Mouse (Mus musculus): ENCODE measurements around the gene Samd5. TPM values are rescaled to one million over a fixed set of nuclear protein-coding genes. Genes with fewer than 3 reads are reported as not detected.

Gene Samd5
- polyA plus RNA-seq, 1 experiment, result 0.59 TPM

DNA sequence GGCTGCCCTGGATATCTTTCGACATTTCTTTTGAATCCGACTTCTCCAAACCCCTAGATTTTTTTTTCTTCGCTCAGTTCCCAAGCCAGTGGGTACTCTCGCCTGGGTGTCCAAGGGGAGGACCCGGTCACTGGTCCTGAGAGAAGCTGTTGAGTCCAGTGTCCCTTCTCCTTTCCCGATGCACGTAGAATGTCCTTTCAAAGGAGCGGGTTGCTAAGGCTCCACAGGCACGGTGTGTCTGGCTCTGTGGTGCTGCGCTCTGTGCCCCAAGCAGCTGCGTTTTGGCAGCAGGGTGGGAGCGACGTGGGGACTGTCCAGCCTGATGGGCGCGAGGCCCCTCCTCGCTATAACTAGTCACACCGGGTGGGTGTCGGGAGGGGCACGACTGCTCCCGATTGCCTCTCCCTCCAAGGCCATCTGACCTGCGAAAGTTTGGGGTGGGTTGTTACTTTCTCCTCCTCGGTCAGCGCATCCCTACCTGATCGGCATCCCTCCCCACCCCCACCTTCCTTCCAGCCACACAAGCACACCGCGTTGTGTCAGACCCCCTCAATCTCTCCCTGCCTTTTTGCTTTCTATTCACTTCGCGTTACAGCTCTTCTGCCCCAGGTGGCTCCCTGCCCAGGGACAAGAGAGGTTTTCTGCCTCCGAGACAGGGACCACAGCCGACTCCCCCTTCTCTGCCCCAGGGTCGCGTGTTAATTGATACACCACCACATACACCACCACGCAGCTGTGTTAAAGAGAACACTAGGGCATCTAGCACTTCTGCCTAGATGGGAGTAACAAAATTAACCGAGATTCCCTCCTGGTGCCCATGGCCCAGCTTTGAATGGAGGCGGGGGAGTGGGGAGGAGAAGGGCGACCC, 776 bp upstream of the Samd5 start:
- H3K4me3 ChIP-seq (ENCODE audit: insufficient read depth, low read depth, low read length), result peak overlapping the region; percentile 71
- 0 out of 2 replicates have a peak, but pooled peaks cover 2% of the 10 kb centered on the region for H3K4me1 ChIP-seq (ENCODE audit: control insufficient read depth, insufficient read depth, insufficient read length, low read length)
- no peak overlapping the region for H3K27ac ChIP-seq (replicated peaks; ENCODE audit: low read depth, low read length)

DNA sequence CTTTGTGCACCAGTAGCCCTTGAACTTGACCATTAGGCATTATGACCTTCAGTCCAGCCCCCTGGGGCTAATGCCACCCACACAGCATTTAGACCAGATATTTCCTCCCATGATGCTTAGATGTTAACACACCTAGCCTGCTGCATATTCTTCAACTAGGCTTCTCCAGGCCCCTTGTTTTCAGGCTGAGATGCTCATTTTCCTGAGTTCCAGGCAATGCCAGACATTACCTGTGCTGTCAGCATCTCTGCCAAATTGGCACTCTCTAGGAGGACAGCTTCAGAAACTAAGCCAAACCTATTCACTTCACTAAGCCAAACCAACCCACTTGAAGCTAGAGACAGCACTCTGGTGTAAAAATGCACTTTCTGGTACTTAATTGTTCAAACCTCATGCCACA, 1.7 kb downstream of the Samd5 start:
- Histone ChIP-seq H3K4me3 (ENCODE audit: insufficient read depth, low read depth, low read length) (peak overlapping the region; percentile 18; the same call in 1 of the 2 replicates), H3K27ac (replicated peaks; ENCODE audit: low read depth, low read length) (no peak overlapping the region), H3K4me1 (ENCODE audit: control insufficient read depth, insufficient read depth, insufficient read length, low read length) (0 out of 2 replicates have a peak, but pooled peaks cover 2% of the 10 kb centered on the region)

DNA sequence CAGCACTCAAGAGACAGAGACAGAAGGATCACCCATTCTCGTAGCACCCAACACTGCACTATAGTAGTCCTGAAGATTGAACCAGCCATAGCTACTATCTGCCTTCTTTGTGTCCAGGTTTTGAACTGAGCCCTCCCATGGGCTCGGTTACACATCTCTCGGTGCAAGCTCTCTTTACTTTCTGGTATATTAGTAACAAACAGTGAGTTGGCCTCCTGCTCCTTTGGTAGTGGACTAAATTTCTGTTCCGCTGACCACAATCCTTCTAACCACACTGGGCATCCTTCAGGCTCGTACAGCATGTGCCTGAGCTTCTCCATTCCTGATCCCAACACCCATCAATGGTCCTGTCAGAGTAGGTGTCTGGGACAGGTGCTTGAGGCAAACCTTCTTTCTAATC, 2.3 kb downstream of the Samd5 start:
- Histone ChIP-seq H3K4me3 (ENCODE audit: insufficient read depth, low read depth, low read length) (no peak overlapping the region), H3K27ac (replicated peaks; ENCODE audit: low read depth, low read length) (no peak overlapping the region), H3K4me1 (ENCODE audit: control insufficient read depth, insufficient read depth, insufficient read length, low read length) (0 out of 2 replicates have a peak, but pooled peaks cover 2% of the 10 kb centered on the region)

DNA sequence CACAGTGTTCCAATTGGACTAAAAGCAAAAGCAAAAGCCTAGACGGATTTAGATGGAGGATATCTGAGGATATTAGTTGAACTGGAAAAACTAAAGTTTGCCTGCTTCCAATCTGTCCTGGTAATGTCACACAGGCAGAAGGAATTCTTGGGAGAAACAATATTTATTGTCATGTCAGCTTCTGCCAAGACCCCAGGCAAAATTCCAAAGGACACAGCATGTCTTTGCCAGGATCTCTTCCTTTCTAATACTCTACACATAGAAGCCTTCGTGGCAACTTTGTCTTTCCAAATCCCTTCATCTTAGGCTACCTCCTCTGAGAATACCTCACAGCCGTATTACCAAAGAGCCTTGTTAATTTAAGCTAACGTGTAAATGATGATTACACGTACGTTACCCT, 4.7 kb downstream of the Samd5 start:
- H3K4me1 ChIP-seq (ENCODE audit: control insufficient read depth, insufficient read depth, insufficient read length, low read length), result no peaks in the 10 kb centered on the region
- no peak overlapping the region for H3K4me3 ChIP-seq (ENCODE audit: insufficient read depth, low read depth, low read length)
- H3K27ac ChIP-seq (replicated peaks; ENCODE audit: low read depth, low read length), result no peak overlapping the region

DNA sequence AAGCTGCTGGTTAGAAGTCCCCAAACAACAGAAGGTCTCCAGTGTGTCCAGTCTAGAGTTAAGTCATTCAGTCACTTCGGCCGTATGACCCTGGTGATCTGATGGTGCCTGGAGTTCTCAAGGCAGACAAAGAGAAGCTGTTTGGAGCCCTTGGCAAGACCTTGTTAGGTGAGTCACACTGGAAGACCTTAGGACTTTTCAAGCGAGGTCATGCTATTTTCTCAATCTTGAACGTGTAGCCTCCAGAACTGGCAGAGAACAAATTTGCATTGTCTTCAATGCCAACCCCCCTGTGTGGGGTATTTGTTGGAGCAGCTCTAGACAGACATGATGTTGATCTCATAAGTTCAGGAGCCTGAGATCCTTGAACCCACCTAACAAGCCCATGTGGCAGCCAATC, 6.2 kb downstream of the Samd5 start:
- Histone ChIP-seq H3K27ac (replicated peaks; ENCODE audit: low read depth, low read length) (no peak overlapping the region), H3K4me1 (ENCODE audit: control insufficient read depth, insufficient read depth, insufficient read length, low read length) (no peaks in the 10 kb centered on the region), H3K4me3 (ENCODE audit: insufficient read depth, low read depth, low read length) (no peak overlapping the region)

DNA sequence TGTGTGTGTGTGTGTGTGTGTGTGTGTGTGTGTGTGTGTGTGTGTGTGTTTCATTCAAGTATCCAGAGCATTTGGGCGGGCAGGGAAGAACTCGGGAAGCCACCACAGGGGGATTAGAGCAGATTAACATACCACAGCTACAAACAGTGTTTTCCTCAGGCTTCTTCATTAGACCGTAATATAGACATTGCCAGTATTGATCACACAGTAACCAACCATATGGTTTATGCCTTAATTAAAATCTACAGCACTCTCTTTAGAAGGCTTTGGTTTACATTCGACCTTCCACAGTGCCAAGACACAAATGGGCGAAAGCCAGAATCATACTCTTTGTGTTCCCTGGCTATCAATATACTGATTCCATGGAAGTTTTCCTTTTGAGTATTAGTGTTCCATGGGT, 22.1 kb downstream of the Samd5 start:
- no peaks in the 10 kb centered on the region for H3K4me1 ChIP-seq (ENCODE audit: control insufficient read depth, insufficient read depth, insufficient read length, low read length)
- H3K27ac ChIP-seq (replicated peaks; ENCODE audit: low read depth, low read length), result no peak overlapping the region
- no peak overlapping the region for H3K4me3 ChIP-seq (ENCODE audit: insufficient read depth, low read depth, low read length)

DNA sequence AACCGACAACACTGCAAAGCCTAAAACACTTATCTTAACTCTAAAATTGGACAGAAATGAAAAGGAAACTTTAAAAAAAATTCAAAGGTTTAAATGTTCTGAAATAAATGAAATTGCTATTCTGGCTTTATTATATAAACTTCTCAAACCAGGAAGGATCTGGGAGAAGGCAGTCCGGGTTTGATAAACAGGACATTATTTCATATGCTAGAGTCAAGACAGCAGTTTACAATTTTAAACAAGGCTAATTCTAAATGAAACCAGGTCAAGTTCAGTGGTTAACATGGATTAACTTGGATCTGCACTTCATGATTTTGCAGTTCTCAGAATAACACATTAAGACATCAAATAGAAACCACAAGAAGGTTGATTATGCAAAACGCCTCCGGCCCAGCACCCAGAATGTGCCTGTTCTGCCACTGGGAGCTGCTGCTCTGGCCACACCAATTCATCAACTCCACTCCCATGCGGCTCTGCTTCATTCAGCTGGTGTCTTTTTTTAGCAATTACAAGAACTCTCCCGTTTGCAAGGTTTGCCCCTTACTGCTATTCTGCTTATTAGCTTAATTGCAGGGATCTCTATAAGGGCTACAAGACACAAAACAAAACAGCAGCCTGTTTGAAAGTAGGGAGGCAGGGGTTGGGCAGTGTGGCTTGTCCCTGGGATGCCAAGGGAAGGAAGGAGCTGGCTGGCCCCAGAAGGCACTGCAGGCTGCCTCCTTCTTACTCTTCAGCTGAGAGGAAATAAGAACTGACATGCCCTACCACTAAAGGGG, 24.8 kb downstream of the Samd5 start:
- Histone ChIP-seq H3K4me1 (ENCODE audit: control insufficient read depth, insufficient read depth, insufficient read length, low read length) (no peaks in the 10 kb centered on the region), H3K27ac (replicated peaks; ENCODE audit: low read depth, low read length) (no peak overlapping the region), H3K4me3 (ENCODE audit: insufficient read depth, low read depth, low read length) (no peak overlapping the region)

DNA sequence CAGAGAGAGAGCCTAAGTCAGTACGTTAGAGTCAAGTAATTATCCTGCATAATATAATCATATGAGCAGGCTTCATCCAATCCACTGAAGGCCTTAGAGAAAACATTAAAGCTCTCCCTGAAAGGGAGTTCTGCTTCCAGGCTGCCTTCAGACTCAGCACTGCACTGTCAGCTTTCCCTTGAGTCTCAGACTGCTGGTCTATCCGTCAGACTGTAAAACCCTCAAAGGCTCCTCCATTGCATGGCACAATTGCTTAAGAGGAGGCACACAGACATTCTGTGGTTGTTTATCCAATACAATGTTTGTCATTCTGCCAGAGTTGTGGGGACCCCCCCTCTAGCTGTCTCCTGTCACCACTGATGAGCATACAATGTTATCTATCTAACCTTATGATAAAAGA, 26.5 kb downstream of the Samd5 start:
- H3K4me3 ChIP-seq (ENCODE audit: insufficient read depth, low read depth, low read length), result no peak overlapping the region
- no peaks in the 10 kb centered on the region for H3K4me1 ChIP-seq (ENCODE audit: control insufficient read depth, insufficient read depth, insufficient read length, low read length)
- H3K27ac ChIP-seq (replicated peaks; ENCODE audit: low read depth, low read length), result no peak overlapping the region

DNA sequence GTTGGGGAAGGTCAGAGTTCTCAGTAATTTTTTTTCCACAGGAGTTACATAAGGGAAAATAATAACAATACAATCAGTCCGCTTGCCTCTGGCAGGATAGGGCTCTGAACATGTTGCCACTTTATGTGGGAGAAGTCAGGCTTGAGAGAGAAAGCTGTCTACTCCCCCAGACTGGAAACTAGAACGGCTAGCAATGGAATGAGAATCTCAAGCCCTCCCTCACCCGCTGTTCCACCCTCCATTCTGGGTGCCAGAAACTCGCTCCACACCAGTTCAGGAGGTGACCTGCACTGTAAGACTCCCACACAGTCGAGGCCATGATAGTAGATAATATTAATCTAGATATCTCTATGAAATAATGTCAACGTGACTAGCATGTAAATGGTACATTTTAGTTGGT, 27.3 kb downstream of the Samd5 start:
- Histone ChIP-seq H3K4me1 (ENCODE audit: control insufficient read depth, insufficient read depth, insufficient read length, low read length) (no peaks in the 10 kb centered on the region), H3K27ac (replicated peaks; ENCODE audit: low read depth, low read length) (no peak overlapping the region), H3K4me3 (ENCODE audit: insufficient read depth, low read depth, low read length) (no peak overlapping the region)

DNA sequence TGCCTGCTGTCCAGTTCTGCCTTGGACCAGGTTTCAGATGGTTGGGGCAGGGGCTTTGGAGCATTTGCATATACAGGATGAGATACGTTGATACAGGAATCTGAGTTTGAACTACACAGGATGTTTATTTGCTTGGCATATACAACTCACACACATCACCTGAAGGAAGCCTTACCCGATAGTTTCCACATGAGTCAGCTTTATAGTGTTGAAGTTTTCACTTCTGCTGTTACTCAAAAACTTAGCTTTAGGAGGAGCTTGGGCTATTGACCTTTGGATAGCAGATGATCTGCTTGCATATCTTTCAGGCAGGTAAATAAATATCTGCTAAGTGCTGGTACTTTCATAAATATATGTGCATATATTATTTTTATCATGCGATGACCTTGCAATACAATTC, 28.6 kb downstream of the Samd5 start:
- H3K27ac ChIP-seq (replicated peaks; ENCODE audit: low read depth, low read length), result no peak overlapping the region

DNA sequence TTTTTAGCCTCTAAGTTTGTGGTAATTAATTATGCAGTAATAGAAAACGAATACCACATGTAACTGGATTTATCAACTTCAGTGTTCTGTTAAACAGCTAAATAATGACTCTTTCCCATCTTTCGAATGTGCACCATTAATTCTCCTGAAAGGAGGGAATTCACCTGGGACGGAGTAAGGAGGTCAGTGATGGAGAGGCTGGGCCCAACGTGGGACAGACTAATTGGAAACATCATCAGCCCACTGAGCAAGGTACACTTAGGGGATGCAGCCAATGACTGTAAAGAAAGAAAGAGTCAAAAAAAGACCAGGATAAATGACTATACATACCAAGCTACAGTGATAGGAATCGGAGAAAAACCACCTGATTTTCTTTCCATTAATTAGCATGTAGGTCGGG, 31.5 kb downstream of the Samd5 start:
- Histone ChIP-seq H3K4me1 (ENCODE audit: control insufficient read depth, insufficient read depth, insufficient read length, low read length) (no peaks in the 10 kb centered on the region), H3K4me3 (ENCODE audit: insufficient read depth, low read depth, low read length) (no peak overlapping the region), H3K27ac (replicated peaks; ENCODE audit: low read depth, low read length) (no peak overlapping the region)

More for the DNA sequence above, 28.6 kb downstream of the Samd5 start:
- Histone ChIP-seq H3K4me3 (ENCODE audit: insufficient read depth, low read depth, low read length) (no peak overlapping the region), H3K4me1 (ENCODE audit: control insufficient read depth, insufficient read depth, insufficient read length, low read length) (no peaks in the 10 kb centered on the region)

DNA sequence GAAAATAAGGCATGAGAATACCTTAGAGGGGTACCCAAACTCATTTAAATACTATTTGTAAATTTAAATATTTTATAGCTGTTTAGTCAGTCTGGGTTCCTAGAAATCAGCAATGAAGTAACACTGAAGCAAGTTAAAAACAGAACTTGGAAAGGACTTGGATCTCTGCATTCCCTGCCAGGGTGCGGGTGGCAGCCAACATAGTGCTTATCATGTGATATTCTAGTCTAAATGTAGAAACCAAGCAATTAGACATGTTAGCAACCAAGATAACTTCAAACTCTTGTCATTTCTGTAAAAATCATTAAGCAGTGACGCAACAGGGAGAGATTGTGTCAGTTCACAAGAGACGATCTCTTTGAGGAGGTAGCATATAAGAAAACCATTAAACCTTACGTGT, 32.9 kb downstream of the Samd5 start:
- no peaks in the 10 kb centered on the region for H3K4me1 ChIP-seq (ENCODE audit: control insufficient read depth, insufficient read depth, insufficient read length, low read length)
- no peak overlapping the region for H3K27ac ChIP-seq (replicated peaks; ENCODE audit: low read depth, low read length)
- no peak overlapping the region for H3K4me3 ChIP-seq (ENCODE audit: insufficient read depth, low read depth, low read length)

DNA sequence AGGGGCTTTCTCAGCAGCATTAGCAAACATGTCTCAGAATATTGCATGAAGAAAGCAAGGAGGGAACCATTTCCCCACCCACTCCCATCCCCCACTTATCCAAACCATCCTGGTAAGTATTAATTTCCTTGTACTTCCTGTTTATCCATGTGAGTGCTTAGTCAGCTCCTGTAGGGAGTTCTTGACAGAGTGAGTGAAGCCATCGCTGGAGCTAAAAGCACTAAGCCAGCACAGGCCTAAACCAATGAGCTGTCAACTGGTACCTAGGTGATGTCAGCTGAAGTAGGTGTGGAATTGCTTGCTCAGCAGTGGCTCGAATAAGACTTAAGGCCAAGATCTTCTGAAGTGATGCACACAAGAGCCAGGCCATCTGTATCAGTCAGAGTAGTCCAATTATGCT, 34.3 kb downstream of the Samd5 start:
- Histone ChIP-seq H3K4me1 (ENCODE audit: control insufficient read depth, insufficient read depth, insufficient read length, low read length) (no peaks in the 10 kb centered on the region), H3K27ac (replicated peaks; ENCODE audit: low read depth, low read length) (no peak overlapping the region)

DNA sequence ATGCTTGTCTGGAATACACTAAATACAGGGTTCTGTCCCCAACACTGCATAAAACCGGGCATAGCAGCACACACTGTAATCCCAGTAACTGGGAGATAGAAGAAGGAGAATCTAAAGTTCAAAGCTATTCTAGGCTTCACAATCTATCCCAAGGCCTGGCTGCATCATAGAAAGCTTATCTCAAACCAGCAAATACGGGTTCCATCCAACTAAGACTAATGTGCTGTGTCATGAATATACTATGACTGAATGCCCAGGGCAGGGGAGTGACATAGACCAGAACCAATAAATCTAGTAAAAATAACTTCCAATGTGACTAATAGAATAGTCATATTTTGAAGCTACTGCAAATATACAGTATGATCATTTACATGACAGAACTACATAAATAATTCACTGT, 35.0 kb downstream of the Samd5 start:
- Histone ChIP-seq H3K4me3 (ENCODE audit: insufficient read depth, low read depth, low read length) (no peak overlapping the region), H3K27ac (replicated peaks; ENCODE audit: low read depth, low read length) (no peak overlapping the region), H3K4me1 (ENCODE audit: control insufficient read depth, insufficient read depth, insufficient read length, low read length) (no peaks in the 10 kb centered on the region)

More for the DNA sequence above, 34.3 kb downstream of the Samd5 start:
- H3K4me3 ChIP-seq (ENCODE audit: insufficient read depth, low read depth, low read length), result no peak overlapping the region

DNA sequence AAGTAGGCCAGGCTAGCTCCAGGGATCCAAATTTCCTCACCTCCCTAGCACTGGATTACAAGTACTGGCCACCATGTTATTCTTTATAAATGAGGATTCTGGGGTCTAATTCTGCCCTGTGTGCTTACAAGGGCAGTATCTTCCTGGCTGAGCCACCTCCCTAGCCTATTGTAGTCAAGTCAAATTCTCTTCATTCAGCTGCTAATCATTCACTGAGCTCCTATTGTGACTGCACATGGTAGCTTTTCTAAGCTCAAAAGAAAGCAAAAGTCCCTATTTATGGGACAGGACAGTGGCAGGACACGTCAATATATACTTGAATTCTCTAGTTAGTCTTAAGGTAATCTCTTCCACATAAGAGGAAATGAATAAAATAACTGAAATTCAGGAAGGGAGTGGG, 49.7 kb downstream of the Samd5 start:
- H3K27ac ChIP-seq (replicated peaks; ENCODE audit: low read depth, low read length), result no peak overlapping the region
- no peak overlapping the region for H3K4me3 ChIP-seq (ENCODE audit: insufficient read depth, low read depth, low read length)
- H3K4me1 ChIP-seq (ENCODE audit: control insufficient read depth, insufficient read depth, insufficient read length, low read length), result no peaks in the 10 kb centered on the region

Measured in brown adipose tissue, adult 24 weeks (tissue).